Mouse (Mus musculus) ZHBTc4 (cell line): Measurements from ENCODE around the gene Fcrl6.

ENCODE experiments used
- DNase-seq: peaks from one replicate; pipeline ENCODE4 v3.0.0-alpha.2; 2011; ENCODE audit warnings: low read depth, low spot score

Gene Fcrl6

DNA sequence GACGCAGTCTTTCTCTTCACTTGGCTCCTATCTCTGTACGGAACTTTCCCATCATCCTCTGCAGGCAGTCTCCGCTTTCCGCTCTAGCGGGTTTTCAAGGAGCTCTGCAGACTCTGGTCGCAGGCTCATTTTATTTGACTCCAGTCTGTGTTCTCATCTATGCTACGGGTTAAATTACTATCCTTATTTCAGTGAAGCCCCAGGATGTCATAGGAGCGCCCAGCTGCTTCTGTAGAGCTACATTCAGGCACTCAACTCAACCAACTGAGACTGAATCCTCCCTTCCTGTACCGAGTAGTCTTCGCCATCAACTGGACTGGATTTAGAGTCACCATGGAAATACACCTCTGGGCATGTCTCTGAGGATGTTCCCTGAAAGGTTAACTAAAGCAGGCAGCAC is 12.3 kb upstream of the Fcrl6 start:
- no peak for DNase-seq

DNA sequence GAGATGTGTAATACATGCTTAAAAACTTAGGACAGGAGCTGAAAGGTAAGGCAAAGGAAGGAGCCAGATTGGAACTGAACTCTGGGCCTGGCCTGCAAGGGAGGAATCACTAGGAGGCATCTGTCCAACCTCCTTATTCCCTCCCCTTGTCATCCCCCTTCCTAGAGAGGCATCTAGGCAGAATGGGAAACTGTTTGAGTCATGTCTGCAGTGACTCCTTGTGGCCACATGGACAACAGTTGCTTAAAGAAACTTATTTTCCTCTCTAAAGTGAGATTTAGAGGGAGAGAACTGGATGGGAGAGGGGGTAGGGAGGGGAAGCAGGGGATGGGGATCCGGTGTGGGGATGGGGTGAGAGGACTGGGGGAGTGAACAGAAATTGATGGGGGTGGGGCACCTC is 10.4 kb upstream of the Fcrl6 start:
- peak; percentile 30 for DNase-seq

DNA sequence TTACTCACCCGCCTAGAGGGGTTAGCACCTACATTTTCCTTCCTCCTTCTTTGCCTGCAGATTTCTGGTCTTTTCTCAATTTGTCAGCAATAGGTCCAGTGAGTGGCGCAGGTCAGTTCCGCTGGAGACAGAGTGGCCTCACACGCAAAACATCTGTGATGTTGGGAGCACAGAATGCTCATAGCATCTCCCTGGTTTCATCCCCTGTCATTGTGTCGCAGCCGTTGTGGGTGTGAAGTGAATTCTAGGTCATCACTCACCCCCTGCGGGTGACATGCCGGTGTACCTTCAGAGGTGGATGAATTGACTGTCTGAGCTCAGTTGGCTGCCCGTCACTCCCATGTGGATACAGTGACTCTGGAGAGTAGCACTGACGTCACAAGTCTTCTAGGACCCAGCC is 9.0 kb upstream of the Fcrl6 start:
- no peak for DNase-seq

DNA sequence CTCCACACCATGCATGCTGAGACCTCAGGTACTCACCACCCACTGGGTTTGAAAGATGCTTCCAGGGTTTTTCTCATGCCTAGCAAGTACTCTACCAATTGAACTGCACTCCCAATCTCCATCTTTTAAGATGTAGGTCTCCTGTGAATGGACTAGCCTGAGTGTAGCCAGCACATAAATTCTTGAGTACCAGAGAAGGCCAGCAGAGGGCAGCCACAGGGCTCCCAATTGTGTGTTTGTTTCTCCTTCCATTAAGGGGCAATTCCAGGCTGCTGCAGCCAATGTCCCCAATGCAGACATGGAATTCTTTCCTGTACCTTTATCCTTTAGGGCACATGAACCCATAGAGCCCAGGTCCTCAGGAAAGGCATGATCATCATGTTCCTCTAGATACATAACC is 7.9 kb downstream of the Fcrl6 start:
- DNase-seq, result peak; percentile 63

DNA sequence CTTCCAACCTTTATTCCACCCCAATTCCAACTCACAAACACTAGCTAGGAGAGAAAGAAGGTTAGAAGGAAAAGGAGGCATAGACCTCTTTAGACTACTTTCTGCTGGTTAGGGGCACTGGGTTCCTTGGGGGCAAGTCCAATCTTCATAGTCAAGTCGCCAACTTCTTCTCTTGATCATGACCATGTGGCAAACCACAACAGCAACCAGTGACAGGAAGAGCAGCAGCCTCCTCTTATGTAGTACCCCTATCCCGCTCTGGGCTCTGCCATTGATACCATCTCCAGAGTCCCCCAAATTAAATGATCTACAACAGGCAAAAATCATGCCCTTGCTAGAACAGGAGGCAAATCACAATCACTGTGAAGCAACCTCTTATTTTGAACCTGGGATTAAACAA is 8.4 kb downstream of the Fcrl6 start:
- DNase-seq, result no peak

DNA sequence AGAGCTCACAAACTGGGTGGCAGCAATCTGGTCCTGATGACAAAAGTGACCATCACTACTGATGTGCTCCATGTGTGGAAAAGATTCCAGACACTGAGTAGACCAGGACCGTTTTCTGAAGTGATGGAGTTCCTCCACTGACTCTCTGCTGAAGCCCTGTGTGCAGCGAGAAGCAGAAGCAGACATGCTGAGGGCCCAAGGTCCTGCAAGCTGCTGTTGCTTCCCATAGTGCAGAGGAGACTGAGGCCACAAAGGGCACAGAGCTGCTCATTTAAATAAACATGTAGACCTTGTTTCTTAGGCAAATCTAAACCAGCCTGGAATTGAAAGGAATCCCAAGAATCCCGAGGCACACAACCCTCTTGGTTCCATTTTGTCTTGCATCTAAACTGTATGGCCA is 9.0 kb downstream of the Fcrl6 start:
- no peak for DNase-seq

DNA sequence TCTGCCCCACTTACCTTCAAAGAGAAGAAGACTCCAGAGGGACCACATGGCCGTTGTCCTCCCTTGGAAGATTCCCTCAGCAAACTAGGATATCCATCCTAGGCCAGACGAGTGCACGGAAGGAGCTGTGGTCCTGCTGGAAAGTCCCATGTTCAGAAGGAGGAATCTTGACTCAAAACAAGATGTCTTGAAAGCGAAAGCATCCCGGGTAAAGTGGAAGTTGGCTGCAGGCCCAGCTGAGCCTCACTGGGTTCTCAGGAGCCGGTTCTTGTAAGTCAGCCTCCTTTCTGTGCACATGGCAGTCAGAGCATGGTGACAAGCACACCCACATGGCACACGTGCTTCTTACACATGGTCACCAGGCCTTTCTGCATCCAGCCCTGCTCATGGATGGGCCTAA is 12.0 kb downstream of the Fcrl6 start, which contains the start of gene Slamf8:
TSS of gene Slamf8 (minus strand) at position 184 of the 400 bp plus-strand sequence.
- DNase-seq, result no peak

DNA sequence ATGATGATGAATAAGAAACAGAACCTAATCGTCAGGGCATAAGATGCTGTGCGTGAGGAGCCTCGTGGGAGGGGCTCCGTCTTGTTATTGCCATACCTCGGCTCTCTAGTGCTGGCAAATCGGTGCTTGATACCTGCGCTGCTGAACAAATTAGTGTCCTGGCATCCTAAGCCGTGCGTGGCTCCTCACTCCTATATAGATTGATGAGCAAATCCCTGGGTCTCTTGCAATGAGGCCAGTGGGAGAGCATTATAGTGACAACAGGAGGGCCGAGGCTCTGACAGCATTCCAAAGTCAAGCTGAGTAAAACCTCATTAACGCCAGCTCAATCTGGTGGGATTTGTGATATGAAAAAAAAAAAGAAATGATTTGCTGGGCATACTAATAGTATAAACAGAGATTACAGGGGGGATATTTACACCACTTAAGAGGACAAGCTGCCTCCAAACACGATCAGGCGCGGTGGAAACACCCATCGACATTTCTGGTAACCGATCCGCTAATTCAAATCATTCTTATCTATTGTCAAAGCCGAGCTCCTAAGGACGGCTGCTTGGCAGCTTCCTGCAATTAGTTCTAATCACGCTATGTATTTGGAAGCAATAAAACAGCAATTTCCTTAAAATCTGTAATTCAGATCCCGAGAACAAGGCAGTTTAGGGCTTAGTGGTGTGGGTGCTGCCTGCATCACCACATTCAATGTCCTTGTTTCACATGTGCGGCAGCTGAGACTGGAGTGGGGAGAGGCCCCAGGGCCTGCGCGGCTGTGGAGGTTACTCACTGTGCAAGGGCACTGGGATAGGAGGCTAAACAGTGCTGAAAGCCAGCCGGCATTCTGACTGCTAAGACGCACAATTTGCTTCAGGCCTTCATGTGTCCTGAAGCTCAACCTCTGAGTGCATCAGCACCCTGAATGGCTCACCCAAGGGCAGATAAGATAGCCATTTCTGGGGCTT is 16.5 kb downstream of the Fcrl6 start:
- no peak for DNase-seq

DNA sequence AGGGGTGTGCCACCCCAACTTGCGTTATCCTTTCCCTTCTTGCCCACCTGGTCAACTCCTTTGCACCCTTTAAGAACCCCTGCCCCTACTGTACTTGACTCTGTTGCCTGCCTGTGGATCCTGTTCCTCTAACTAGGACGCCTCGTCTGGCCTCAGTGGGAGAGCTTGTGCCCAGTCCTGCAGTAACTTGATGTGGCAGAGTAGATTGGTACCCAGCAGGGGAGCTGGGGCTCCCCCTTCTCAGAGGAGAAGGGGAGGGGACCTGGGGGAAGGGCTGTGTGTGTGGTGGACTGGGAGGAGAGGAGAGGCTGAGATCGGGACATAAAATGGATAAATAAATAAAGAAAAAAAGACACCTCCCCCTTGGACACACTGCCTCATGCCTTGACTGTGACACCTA is 17.3 kb downstream of the Fcrl6 start:
- no peak for DNase-seq

DNA sequence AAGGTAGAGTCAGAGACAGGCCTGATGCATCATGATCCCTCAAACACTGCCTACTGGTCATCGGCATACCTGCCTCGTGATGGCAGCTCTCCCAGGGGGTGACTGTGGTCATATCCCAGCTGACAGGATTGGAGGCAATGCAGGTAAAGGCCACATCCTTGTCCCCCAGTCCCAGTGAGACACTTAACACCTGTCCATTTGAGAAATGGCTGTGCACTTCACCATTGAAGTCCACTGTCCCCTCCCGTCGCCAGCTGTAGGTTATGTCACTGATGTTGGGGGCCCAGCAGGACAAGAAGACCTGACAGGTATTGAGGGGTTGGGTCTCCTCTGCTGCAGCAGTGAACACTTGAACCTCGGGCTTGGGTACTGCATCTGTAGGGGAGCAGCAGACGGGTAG is 18.1 kb downstream of the Fcrl6 start:
- DNase-seq, result no peak

DNA sequence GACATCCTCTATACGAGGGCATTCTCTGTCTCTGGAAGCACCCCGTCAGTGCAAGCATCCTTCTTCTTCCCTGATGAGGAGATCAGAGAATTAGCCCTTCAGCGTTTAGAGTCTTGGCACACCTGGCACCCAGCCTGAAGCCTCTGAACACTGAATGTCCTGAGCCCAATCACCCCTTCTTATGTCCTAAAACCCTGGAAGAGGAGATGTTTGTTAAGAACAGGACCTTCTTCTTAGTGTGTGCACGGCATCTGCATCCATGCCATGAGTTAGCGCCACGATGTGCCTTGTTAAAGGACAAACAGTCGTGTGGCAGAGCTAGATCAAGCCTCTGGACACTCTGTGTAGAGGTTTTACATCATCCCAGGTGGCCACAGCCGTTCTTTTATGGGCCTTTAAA is 19.9 kb downstream of the Fcrl6 start:
- no peak for DNase-seq

DNA sequence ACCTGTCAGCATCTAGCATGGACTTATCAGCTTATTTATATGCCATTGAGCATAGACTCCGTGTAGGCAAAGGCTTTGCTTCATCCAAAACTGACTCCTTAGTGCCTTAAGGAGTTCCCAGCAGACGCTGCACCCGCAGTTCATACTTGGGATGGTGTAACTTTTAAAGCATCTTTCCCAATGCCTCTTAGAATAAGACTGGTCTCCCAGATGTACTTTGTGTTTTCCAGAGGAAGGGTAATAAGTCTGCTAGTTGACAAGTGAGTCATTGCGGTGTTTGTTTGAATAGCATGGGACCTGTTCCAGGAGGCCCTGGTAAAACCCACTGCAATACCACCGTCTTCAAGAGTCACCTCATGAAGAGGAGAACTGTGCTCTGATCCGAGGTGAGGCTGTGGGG is 22.2 kb downstream of the Fcrl6 start:
- DNase-seq, result no peak

DNA sequence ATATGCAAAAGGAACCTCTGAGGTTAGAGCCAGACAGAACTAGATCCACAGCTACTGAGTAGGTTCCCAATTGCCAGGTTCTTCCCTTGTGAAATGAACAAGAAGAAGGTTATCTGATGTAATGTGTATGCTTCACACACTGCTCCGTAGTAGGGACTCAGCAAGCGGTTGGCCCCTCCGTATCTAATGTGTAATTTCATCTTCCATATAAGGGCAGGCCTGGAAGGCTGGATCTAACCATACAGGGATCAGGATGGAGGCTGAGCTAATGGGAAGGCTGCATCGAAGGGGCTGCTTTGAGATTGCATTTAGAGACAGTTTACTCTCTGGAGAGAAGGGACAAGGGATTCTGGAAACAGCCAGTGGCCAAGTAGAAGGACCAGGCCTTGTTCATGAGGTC is 34.6 kb downstream of the Fcrl6 start:
- no peak for DNase-seq

DNA sequence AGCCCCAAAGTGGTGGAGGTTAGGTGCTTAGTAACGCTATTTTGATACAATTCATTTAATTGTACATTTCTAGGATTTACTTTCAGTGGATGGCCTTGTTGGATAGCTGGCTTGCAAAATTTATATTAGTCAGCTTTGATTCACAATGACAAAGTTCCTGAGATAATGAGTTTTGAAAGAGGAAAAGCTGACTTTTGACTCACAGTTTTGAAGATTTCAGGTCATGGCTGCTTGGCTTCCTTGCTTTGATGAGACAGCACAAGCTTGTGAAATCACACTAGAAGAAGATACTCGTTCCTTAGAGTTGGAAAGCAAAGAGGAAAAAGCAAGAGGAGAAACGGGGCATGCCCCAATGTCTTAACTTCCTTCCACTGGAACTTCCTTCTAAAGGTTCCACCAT is 36.2 kb downstream of the Fcrl6 start:
- DNase-seq, result no peak

DNA sequence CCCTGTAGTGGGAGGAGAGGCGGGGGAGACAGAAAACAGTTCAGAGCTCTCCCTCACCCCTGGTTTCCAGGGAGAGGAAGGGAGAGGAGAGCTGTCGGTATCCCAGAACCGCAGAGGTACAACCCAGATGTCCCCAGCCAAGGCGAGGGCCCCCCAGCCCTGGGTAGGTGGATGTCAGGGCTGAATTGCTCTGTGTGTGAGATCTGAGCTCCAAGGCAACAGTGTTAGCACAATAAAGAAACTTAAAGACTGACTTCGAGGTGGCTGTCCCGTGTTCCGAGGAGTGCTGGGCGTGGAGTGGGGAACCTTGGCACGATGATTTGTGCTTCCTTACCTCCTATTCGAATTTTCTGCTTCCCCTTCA is 38.9 kb downstream of the Fcrl6 start:
- no peak for DNase-seq

DNA sequence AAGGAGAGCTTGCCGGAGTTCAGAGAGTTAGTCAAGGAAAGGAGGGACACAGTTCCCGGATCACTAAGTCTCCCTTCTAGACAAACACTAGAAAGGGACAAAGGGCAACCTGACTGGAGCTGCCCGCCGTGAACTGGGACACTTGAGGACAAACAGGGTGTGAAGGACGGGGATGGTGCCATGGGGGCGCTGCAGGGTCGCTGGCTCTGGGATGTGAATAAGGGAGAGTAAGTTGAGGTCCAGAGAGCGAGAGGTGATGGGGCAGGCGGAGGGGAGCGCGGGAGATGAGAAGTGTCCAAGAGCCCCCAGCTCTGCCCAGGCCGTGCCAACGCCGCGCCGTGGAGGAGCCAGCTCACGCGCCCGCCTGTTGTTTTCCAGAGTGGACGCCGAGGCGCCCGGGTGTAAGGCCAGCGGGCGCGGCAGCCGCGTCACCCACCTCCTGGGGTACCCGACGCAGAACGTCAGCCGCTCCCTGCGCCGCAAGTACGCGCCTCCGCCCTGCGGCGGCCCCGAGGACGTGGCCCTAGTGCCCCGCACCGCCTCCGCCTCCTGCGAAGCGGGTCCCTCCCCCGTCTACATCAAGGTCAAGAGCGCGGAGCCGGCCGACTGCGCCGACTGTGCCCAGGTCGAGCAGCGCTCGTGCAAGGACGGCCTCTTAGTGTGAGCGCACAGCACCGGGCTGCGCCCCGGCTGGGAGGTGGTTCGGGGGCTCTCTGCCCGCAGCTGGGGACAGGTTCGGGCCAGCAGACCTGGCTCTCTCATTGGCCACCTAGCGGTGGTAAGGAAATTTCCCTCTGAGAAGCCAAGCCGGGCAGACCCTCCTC is 39.5 kb downstream of the Fcrl6 start:
- DNase-seq, result peak; percentile 88

DNA sequence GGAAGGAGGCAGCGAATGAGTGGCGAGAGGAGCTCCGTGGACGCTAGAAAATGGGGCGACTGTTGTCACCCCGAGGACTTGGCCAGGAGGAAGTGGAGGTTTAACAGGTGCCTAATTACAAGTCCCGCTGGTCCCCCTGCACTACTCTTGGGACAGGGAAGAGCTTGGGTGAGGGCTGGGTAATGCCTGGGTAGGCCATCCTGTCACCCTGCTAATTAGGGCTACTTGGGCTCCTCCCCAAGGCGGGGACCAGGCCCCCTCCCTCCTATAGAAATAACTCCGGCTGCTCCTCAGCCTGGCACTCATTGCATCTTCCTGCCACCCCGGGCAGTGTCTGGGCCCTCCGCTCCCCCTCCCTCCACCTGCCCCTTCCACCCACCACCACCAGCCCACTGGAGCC is 46.7 kb downstream of the Fcrl6 start, which contains the start of gene Vsig8:
TSS of gene Vsig8 (plus strand) at position 301 of the 400 bp plus-strand sequence.
- no peak for DNase-seq

DNA sequence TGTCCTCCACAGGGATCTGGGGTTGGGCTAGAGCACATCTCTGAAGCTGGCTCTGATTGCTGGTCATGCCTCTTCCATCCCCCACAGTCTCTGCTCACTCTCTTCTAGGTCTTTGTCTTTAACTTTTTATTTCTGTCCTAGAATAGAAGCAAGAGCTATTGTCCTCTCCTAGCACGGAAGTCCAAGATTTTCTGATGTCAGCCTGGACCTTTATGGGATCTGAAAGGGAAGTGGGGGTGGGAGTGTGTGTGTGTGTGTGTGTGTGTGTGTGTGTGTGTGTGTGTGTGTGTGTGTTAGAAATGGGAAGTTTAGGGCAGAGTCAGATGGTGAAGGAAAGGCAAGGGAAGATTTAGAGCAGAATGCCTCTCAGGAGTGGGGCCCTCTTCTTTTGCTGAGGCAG is 49.7 kb downstream of the Fcrl6 start:
- no peak for DNase-seq

DNA sequence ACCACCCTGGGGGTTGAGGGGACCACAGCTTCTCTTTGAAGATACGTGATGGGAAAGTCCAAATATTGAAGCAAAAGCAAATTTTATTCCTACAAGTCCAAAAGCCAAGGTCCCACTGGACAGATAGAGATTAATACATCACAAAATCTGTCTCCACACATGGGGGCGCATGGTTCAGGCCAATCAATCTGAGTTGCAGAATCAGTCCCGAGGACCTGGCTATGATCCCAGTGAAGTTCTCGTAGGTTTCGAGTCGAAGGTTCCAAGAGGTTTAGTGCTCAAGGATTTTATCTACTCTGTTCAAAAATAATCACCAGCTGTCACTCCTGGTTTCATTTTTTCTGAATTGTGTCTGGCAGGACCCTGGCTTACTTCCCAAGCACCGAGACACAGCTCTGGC is 51.3 kb downstream of the Fcrl6 start:
- no peak for DNase-seq

DNA sequence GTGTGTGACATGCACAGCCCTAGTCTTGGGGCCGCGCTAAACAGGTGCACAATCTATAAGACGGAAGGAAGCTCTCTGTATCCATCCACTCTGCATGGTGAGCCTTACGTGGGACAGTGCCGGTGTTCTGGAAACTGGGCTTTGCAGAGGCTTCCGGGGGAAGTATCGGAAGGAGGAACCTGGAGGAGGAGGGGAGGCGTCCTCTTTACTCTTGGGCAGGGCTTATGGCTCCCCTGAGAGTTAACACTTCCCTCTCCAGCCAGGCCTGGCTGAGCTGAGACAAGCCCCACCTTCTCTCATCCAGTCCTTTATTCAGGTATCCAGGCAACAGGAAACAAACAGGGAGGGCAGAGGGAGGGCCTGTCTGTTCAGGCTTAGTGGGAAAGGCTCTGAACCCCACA is 51.8 kb downstream of the Fcrl6 start:
- peak; percentile 72 for DNase-seq

DNA sequence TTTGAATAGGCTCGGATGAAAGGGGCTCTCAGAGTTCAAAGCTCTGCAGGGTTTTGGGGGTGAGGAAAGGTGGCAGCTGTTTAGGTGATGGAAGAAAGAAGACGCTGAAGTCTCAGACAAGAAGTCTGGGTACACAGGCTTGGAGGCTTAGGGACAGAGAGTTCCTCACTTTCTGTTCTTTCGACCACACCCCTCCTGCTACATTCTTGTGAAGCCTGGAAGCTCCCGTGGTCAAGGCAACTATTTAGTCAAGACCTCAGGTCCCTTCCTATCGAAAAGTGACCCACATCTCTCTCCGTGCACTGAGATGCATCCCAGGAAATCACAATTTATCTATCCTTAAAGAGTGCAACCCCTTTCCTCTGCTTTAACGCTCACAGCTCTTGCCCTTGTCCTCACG is 52.6 kb downstream of the Fcrl6 start:
- DNase-seq, result no peak

DNA sequence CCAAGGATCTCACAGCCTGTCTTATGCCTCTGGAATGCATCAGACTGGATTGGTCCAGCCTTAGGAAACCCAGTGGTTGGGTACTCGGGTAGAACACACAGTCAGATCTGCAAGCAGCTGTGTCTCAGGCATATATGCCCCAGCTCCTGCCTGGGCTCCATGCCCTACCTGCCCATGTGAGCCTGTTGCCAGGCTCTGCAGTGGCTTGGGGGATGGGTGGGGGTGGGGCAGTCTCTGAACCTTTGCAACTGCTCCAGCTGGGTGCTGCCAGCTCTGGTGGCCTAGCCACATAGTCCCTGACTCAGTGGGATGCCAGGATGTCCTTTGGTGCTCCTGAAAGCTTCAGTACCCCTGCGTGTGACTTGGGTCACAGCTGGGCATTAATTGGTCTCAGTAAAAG is 53.0 kb downstream of the Fcrl6 start:
- DNase-seq, result no peak

DNA sequence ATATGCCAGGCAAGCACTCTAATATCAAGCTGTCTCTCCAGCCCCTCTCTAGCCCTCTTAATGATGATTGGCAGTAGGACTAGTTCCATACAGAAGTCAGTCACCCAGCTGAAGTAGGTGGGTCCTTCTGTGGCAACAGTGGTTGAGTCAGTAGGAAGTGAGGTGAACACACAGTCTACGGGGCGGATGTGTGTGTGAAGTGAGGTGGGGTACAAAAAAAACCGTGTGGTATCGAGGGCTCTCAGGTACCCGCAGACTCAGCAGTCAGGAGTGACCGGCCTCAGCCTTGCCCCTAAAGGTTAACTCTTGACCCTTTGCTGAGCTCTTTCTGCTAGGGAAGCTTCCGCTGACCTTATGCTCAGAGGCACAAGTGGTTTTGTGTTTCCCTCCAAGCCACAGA is 53.9 kb downstream of the Fcrl6 start:
- no peak for DNase-seq
